Mouse (Mus musculus) limb, embryonic 13.5 days (tissue): ENCODE data around the gene March5. TPM values are rescaled to one million over a fixed set of nuclear protein-coding genes. Genes with fewer than 3 reads are reported as not detected.

Experiments used
- ATAC-seq: fragments of 200-750 bp; cut with Nextera tagmentation; 2 replicates; pipeline ENCODE4 v1.8.0; 2017; ENCODE audit warnings: low read depth, moderate number of reproducible peaks, moderate TSS enrichment; ENCODE audit not compliant: low FRiP score
- H3K27ac ChIP-seq: fragments of 300-500 bp; sonication (generic); 2 replicates; pipeline ENCODE4 v1.5.1; 2015; ENCODE audit warnings: inconsistent platforms, mild to moderate bottlenecking, moderate library complexity
- H3K27me3 ChIP-seq: fragments of 300-500 bp; sonication (generic); 2 replicates; pipeline ENCODE4 v1.6.1; 2015; ENCODE audit warnings: mild to moderate bottlenecking, inconsistent platforms
- H3K36me3 ChIP-seq: fragments of 300-500 bp; sonication (generic); 2 replicates; pipeline ENCODE4 v1.6.1; 2015; ENCODE audit warnings: inconsistent platforms, mild to moderate bottlenecking, moderate library complexity
- H3K4me1 ChIP-seq: fragments of 300-500 bp; sonication (generic); 2 replicates; pipeline ENCODE4 v1.6.1; 2015; ENCODE audit warnings: inconsistent platforms
- H3K4me2 ChIP-seq: fragments of 300-500 bp; sonication (generic); replicated peaks from 2 replicates; pipeline ENCODE4 v1.6.1; 2015; ENCODE audit warnings: inconsistent platforms, mild to moderate bottlenecking, moderate library complexity
- H3K4me3 ChIP-seq: fragments of 300-500 bp; sonication (generic); 2 replicates; pipeline ENCODE4 v1.5.1; 2015; ENCODE audit warnings: moderate library complexity, mild to moderate bottlenecking, inconsistent platforms
- H3K9ac ChIP-seq: fragments of 300-500 bp; sonication (generic); 2 replicates; pipeline ENCODE4 v1.6.1; 2015; ENCODE audit warnings: mild to moderate bottlenecking, inconsistent platforms
- H3K9me3 ChIP-seq: fragments of 300-500 bp; sonication (generic); 2 replicates; pipeline ENCODE4 v1.6.1; 2016; ENCODE audit warnings: inconsistent platforms
- WGBS: fragments of 180-500 bp; shearing (Covaris S2); methylation state at CpG from one replicate; pipeline ENCODE4 v1.1.7; 2015; 5-methylcytosine and 5-hydroxymethylcytosine counted together
- polyA plus RNA-seq: library from polyadenylated mRNA; unstranded; fragments of >200 nt; fragmentation: Nextera tagmentation; extraction: Ambion mirVana; gene quantifications from 2 replicates; pipeline ENCODE4 v1.2.1, GENCODE M21; 2015

Gene March5
- polyA plus RNA-seq: 109 and 112 TPM in 2 replicates

DNA sequence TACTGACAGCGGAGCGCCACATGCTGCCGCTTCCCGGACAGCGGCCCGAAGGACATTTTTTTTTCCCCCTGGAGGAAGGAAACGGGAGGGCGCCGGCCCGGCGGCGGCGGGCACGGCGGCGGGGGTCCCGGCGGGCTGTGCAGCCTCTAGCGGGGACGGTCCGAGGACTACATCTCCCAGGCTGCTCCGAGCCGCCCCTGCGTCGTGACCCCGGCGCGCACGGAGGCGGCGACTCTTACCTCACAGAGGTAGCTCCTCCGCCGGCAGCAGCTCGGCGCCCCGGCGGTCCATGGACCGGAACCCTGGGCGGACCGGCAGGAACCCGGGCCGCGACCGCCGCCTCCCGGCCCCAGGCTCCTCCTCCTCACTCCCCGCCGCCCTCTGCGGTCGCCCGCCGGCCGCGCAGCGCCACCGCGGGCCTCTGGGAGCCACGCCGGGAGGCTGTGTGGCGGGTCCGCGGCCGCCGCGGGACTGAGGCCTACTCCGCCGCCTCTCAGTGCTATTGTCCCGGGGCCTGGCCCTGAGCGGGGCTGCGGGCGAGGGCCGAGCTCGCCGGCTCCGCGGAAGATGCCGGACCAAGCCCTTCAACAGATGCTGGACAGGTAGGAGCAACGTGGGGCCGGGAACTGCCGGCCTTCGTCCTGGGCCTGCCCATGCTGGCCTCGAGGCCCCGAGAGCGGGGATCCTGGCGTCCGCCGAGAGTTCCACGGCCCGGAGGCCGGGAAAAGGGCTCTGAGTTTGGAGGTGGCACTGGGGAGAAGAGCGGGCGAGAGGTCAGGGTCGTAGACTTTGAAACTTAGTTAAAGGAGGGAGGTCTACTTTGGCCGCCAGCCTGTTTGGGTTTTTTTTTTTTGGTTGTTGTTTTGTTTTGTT, at the start of gene March5:
TSS of gene March5 (plus strand) at position 241 of the 873 bp plus-strand sequence.
- Histone ChIP-seq H3K4me1 (peaks cover 13% of the 10 kb centered on the region), H3K9me3 (no peaks in the 10 kb centered on the region), H3K36me3 (peaks cover 24% of the 10 kb centered on the region), H3K9ac (peak within 1 kb of the TSS; percentile 99), H3K27me3 (no peaks in the 10 kb centered on the region), H3K27ac (peak within 1 kb of the TSS; percentile 90), H3K4me2 (peak within 1 kb of the TSS; percentile 90), H3K4me3 (peak within 1 kb of the TSS; percentile 99)
- 0% methylated on average over 62 of the region's 94 CpGs for WGBS
- ATAC-seq: peak; percentile 96

DNA sequence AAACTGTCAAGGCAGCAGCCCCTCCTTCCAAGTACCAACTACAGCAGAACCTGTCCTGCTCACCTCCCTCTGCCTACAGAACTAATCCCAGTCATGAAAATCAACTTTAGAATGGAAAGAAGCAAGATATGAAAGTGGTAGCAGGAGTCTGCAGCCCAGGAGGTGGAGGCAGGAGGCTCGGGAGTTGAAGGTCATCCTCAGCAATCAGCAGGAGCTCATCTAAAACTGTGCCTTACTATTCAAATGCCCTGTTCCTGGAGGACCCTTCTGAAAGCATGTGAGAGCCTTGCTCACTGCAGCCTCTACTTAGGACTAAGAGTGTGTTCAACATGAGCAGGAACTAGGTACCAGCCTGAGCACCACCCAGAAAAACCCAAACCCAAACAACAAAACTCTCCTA, 35.2 kb upstream of the March5 start:
- H3K9me3 ChIP-seq: no peaks in the 10 kb centered on the region
- no peak for ATAC-seq
- no peak overlapping the region for H3K4me2 ChIP-seq
- H3K4me3 ChIP-seq: no peak overlapping the region
- no peak overlapping the region for H3K9ac ChIP-seq
- H3K27me3 ChIP-seq: peaks cover 38% of the 10 kb centered on the region
- no peaks in the 10 kb centered on the region for H3K36me3 ChIP-seq
- peaks cover 12% of the 10 kb centered on the region for H3K4me1 ChIP-seq
- WGBS: 55% methylated on average over 1 of the region's 1 CpGs
- H3K27ac ChIP-seq: no peak overlapping the region

DNA sequence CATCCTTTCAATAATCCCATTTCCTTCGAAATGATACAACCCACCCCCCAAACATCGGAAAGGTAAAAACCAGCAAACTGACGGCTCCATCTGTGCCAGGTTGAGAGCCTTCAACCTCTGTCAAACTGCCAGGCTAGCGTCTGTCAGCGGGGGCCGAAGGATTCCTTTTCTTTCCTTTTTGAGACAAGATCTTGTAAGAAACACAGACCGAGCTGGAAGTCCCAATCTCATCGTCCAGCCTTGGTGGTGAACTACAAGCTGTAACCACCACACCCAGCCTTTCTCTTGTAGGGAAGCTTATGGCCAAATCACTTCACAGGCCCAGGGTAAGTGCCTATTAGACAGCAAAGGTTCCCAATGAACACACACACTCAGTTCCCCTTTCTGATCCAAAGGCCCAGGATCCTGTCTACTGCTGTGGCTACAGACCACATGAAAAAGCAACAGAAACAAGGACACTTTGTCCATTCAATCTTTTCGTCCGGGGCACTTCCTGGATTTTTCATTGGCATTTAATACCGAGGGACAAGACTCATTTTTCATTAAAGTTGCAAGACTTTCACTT, 34.7 kb upstream of the March5 start:
- peaks cover 12% of the 10 kb centered on the region for H3K4me1 ChIP-seq
- H3K9ac ChIP-seq: no peak overlapping the region
- H3K27ac ChIP-seq: no peak overlapping the region
- H3K4me3 ChIP-seq: no peak overlapping the region
- H3K27me3 ChIP-seq: peaks cover 39% of the 10 kb centered on the region
- no peak for ATAC-seq
- H3K4me2 ChIP-seq: no peak overlapping the region
- H3K9me3 ChIP-seq: no peaks in the 10 kb centered on the region
- 77% methylated on average over 11 of the region's 11 CpGs for WGBS
- H3K36me3 ChIP-seq: no peaks in the 10 kb centered on the region

DNA sequence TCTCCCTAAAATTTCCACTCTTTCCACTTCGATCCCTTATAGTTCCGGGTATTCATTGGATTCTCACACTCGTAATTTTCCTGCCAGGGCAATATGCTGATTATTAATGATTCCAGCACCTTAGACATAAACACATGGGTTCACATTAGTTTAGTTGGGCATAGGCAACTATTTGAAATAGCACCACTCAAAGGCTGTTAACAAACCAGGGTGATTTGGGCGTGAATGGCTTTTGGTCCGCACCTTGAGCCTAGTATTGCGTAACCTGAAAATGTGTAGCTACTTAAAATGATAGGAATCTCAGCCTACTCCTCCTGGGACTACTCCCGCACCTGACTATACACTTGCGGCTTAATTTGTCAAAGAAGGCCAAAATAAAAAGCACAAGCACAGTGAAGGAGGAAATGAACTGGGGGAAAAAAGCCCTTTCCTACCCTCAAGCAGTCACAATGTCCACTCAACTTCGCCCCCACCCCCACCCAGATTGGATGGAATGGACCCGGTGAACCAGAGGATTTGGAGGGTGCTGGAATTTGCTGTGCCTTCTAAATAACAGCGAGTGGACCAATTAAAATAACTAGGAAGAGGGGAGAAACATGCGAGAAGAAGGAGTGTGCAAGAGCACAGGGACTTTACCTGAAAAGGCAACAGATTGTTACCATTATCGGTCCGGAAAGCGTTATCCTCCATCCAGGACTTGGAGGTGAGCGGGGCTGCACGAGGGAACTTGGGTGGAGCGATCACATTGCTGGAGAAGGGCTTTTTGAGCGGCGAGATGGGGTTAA, 33.8 kb upstream of the March5 start:
- H3K36me3 ChIP-seq: no peaks in the 10 kb centered on the region
- H3K9me3 ChIP-seq: no peaks in the 10 kb centered on the region
- H3K9ac ChIP-seq: peak overlapping the region; percentile 71
- H3K27ac ChIP-seq: no peak overlapping the region
- peak overlapping the region; percentile 97 for H3K4me2 ChIP-seq
- peaks cover 39% of the 10 kb centered on the region for H3K27me3 ChIP-seq
- peaks cover 12% of the 10 kb centered on the region for H3K4me1 ChIP-seq
- peak overlapping the region; percentile 69 for H3K4me3 ChIP-seq
- WGBS: 29% methylated on average over 20 of the region's 20 CpGs
- peak; percentile 17; the same call in 1 of the 2 replicates for ATAC-seq

DNA sequence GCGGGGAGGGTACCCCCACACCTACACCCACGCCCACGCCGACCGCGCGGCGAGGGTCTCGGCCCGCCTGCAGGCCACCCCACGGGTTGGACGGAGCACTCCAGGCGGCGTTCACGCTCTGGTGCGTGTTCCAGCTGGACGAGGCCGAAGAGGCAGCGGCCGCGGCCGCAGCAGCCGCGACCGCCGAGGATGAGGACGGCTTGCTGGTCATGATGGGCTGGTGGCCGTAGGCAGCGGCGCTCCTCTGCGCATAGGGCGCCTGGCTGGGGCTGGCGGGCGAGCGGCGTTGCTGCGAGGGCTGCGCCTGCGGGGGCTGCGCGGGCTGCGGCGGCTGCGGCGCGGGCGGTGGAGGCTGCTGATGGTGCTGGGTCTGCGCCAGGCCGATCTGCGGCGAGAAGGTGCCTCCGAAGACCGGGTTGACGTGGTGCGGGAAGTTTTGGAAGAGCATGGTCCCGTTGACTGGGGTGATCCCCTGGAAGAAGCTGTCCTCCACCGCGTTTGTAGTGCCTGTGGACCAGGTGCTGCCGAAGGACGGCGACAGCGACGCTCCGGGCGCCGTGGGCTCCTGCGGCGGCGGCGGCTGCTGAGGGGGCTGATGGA, 33.1 kb upstream of the March5 start:
- Histone ChIP-seq H3K36me3 (no peaks in the 10 kb centered on the region), H3K4me3 (peak overlapping the region; percentile 69), H3K27ac (no peak overlapping the region; the same call in 1 of the 2 replicates), H3K27me3 (peaks cover 39% of the 10 kb centered on the region), H3K9ac (peak overlapping the region; percentile 71), H3K4me1 (peaks cover 12% of the 10 kb centered on the region), H3K9me3 (no peaks in the 10 kb centered on the region), H3K4me2 (peak overlapping the region; percentile 97)
- peak; percentile 51 for ATAC-seq
- WGBS: under 1% methylated on average over 67 of the region's 70 CpGs

DNA sequence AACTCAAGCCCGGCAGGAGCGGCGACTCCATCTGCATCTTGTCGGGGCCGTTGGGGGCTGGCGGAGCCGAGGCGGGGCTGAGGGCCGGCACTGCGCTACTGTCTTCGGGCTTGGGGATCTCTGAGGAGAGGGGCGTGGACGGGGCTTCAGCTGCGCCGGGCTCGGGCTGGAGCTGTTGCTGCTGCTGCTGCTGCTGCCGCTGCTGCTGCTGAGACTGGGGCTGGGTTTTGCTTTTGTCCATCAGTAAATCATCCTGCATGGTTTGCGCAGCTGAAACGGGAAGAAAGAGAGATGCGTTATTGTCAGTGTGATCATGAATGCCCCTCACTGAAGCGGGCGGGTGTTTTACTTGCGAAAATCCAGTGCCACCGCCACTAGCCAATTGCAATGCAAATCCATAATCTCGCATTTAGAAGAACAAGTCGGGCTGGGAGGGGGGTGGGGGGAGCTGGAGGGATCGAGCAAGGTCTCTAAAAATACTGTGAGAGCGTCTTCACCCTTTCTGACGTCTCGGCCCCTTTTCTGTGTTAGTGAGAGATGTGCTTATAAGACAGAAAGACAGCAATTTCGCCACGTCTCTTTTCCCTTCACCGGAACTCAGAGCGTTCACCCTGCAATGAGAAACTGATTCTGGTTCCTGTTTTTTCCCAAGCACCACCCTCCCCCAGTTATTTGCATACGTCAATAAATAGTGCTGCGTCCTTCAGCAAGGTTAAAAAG, 32.5 kb upstream of the March5 start:
- under 1% methylated on average over 36 of the region's 36 CpGs for WGBS

DNA sequence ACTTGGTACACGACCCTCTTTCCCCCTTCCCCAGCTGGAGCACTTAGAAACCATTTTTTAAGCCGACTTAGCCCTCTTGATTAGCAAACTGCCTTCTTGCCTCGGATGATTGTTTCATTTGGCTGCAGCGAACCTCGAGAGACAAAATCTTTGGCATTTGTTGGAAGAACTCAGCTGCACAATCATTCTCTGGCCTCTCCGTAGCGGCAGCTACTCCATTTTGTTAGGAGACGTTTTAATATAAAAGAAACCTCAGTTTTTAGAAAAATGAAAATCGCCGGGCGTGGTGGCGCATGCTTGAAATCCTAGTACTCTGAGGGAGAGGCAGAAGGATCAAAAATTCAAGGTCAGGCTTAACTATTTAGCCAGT, 31.9 kb upstream of the March5 start:
- WGBS: 1% methylated on average over 12 of the region's 12 CpGs
- Histone ChIP-seq H3K27me3 (peaks cover 39% of the 10 kb centered on the region), H3K4me2 (peak overlapping the region; percentile 97), H3K27ac (no peak overlapping the region), H3K36me3 (no peaks in the 10 kb centered on the region), H3K9ac (peak overlapping the region; percentile 71; the same call in 1 of the 2 replicates), H3K4me1 (peaks cover 12% of the 10 kb centered on the region), H3K4me3 (peak overlapping the region; percentile 69), H3K9me3 (no peaks in the 10 kb centered on the region)
- no peak for ATAC-seq

More for the DNA sequence above, 32.5 kb upstream of the March5 start:
- H3K4me3 ChIP-seq: peak overlapping the region; percentile 69
- no peaks in the 10 kb centered on the region for H3K36me3 ChIP-seq
- peaks cover 12% of the 10 kb centered on the region for H3K4me1 ChIP-seq
- no peaks in the 10 kb centered on the region for H3K9me3 ChIP-seq
- H3K9ac ChIP-seq: peak overlapping the region; percentile 71
- H3K27ac ChIP-seq: no peak overlapping the region; the same call in 1 of the 2 replicates
- H3K4me2 ChIP-seq: peak overlapping the region; percentile 97
- ATAC-seq: peak; percentile 77
- H3K27me3 ChIP-seq: peaks cover 39% of the 10 kb centered on the region

DNA sequence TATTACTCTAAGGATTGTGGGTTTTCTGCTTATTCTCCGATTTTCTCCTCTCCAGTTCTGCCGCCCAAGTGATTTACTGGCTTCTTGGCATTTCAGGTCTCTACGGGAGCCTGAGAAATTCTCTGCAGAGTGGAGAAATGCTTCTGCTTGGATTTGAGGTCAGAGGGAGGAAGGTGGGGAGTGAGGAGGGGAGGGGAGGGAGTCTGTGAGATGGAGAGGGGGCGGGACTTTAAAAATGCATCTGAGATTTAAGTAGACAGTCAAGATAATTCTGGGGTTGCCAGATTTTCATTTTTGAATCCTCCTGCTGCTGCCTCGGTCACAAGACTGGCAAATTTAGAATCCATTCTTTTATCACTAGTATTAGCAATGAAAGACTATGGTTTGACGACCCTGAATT, 31.4 kb upstream of the March5 start:
- WGBS: 8% methylated on average over 6 of the region's 6 CpGs
- Histone ChIP-seq H3K9me3 (no peaks in the 10 kb centered on the region), H3K27me3 (peaks cover 39% of the 10 kb centered on the region), H3K36me3 (no peaks in the 10 kb centered on the region), H3K4me1 (peaks cover 12% of the 10 kb centered on the region), H3K27ac (no peak overlapping the region), H3K4me3 (peak overlapping the region; percentile 69), H3K9ac (no peak overlapping the region), H3K4me2 (peak overlapping the region; percentile 97)
- no peak for ATAC-seq

DNA sequence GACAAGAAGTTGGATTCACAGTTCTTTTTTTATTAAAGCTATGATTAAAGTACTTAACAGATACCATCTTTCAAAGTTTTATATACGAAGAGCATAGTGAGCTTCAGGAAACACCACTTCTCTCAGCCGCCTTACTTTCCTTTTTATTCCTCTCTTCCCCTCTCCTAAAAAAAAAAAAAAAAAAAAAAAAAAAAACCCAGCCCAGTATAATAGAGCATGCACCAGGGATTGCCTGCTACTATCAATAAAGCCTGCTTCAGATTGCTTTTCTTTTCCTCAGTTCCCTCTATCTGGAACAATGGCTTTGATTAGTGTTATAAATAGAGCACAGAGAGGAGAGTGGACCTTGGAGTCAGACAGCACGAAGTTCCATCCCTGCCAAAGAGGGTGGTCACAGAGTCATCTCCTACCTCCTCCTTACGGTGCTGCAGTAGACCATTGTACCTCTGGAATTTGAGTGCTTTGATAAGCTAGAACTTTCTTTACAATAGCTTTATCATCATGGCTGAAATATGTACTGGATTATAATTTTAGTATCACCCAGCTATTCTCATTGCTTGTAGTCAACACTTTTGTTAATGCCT, 30.4 kb upstream of the March5 start:
- H3K4me3 ChIP-seq: no peak overlapping the region
- 43% methylated on average over 4 of the region's 4 CpGs for WGBS
- peaks cover 12% of the 10 kb centered on the region for H3K4me1 ChIP-seq
- H3K27me3 ChIP-seq: peaks cover 37% of the 10 kb centered on the region
- no peak overlapping the region for H3K4me2 ChIP-seq
- no peak overlapping the region for H3K9ac ChIP-seq
- no peak overlapping the region for H3K27ac ChIP-seq
- ATAC-seq: no peak
- H3K36me3 ChIP-seq: no peaks in the 10 kb centered on the region
- H3K9me3 ChIP-seq: no peaks in the 10 kb centered on the region

DNA sequence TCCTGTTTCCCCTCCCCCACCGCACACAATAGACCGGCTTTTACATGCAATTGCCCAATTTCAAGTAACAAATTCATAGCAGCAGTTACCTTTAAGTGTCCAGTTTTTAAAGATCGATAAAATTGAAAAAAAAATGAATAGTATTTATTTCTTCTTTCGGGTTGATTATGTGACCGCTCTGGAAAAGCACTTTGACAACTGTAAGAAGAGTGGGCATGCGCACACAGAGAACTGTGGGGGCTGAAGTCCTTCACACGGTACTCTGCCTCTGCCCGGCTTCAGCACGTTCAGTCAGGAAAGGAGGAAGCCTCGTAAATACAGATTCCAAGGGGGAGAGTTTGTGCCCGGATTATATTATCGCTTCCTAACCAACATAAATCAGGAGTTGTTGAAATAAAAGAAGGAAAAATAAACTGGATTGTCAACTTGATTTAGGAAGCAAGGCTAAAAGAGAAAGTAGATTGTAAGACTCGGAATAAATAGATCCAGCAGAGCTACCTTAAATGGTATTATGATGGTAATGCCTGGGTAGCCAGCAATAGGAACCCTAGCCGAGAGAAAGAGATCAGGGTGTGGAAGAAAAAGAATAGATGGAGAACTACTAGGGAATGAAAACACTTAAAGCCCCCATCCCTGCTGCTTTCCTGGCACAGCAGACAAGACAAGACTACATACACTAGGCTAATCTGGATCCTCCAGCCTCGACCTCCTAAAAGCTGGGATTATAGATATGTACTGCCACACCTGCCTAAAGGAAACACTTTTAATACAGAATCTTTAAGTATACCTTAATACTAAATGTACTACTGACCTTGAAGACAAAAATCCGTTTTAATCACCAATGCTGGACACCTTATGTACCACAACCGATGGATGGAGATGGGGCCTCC, 29.3 kb upstream of the March5 start:
- Histone ChIP-seq H3K9ac (no peak overlapping the region), H3K4me3 (peak overlapping the region; percentile 34), H3K4me2 (peak overlapping the region; percentile 56), H3K27ac (no peak overlapping the region), H3K27me3 (peaks cover 26% of the 10 kb centered on the region), H3K36me3 (no peaks in the 10 kb centered on the region), H3K4me1 (peaks cover 12% of the 10 kb centered on the region), H3K9me3 (no peaks in the 10 kb centered on the region)
- peak; percentile 74; the same call in 1 of the 2 replicates for ATAC-seq
- WGBS: 17% methylated on average over 17 of the region's 17 CpGs
